Mouse (Mus musculus): ENCODE data around the gene Spryd3.

- no peak for TF ChIP-seq CTCF (IDR thresholded peaks at IDR 0.05; ENCODE audit: borderline replicate concordance, extremely low read depth, insufficient read depth, insufficient read length)
- TF ChIP-seq POLR2A (IDR thresholded peaks at IDR 0.05; ENCODE audit: borderline replicate concordance, extremely low read depth, insufficient read depth, insufficient read length, poor library complexity, severe bottlenecking) = no peak
Measured at GRCm38 (mm10) chr15:102120530-102120929, 15.5 kb downstream of the Spryd3 start.
